9 mouse cellular contexts compared by ENCODE assay signal in genomic region chr5:142350574-142350973, GRCm38 (mm10). TPM values are rescaled to one million over a fixed set of nuclear protein-coding genes. Genes with fewer than 3 reads are reported as not detected.
DNase-seq lines count a peak whose midpoint lies in the region; ATAC-seq and TF ChIP-seq lines count a peak whose summit lies in the region.
"Had no signal": no experiment of that assay in that cellular context is flagged by ENCODE, and none has a peak within 500 bp of the region (broad histone marks: within the 10 kb centered on the region; RNA-seq: fewer than 3 reads in every experiment).

No protein-coding gene starts in this region.

- WGBS in hindbrain, postnatal 0 days, result 62% methylated on average over 5 of the region's 5 CpGs
- 58% methylated on average over 5 of the region's 5 CpGs for WGBS in hindbrain, embryonic 12.5 days
- 56% methylated on average over 5 of the region's 5 CpGs for WGBS in forebrain, embryonic 12.5 days

- intact Hi-C loops in left cerebral cortex, postnatal 36 days (cut with DNase I), result no loop called here

- H3K27me3 ChIP-seq in hindbrain, postnatal 0 days (ENCODE audit: insufficient read depth, low read length), result no peaks in the 10 kb centered on the region
- H3K27me3 ChIP-seq in hindbrain, embryonic 12.5 days, result no peaks in the 10 kb centered on the region
- H3K27me3 ChIP-seq in forebrain, embryonic 12.5 days, result no peaks in the 10 kb centered on the region

- 0 out of 2 replicates have a peak, but pooled peaks cover 2% of the 10 kb centered on the region for H3K9me3 ChIP-seq in hindbrain, postnatal 0 days (ENCODE audit: low read length)
- no peaks in the 10 kb centered on the region for H3K9me3 ChIP-seq in hindbrain, embryonic 12.5 days (replicated peaks)
- H3K9me3 ChIP-seq in forebrain, embryonic 12.5 days, result peaks cover 7% of the 10 kb centered on the region; the same call in 1 of the 2 replicates

- no peaks in the 10 kb centered on the region for H3K36me3 ChIP-seq in hindbrain, postnatal 0 days (ENCODE audit: insufficient read depth, low read length)
- H3K36me3 ChIP-seq in hindbrain, embryonic 12.5 days, result no peaks in the 10 kb centered on the region
- H3K36me3 ChIP-seq in forebrain, embryonic 12.5 days (replicated peaks), result no peaks in the 10 kb centered on the region

- no peak overlapping the region for H3K27ac ChIP-seq in hindbrain, postnatal 0 days
- H3K27ac ChIP-seq in hindbrain, embryonic 12.5 days, result no peak overlapping the region
- H3K27ac ChIP-seq in forebrain, embryonic 12.5 days, result no peak overlapping the region

- ATAC-seq in hindbrain, postnatal 0 days, result no peak
- ATAC-seq in hindbrain, embryonic 12.5 days (ENCODE audit: low FRiP score), result no peak
- ATAC-seq in common myeloid progenitor, adult 5-6 weeks (replicated peaks; ENCODE audit: low read depth, poor library complexity, severe bottlenecking), result 0 out of 2 replicates have a peak, but pooled peaks have one; percentile 36
- ATAC-seq in forebrain, embryonic 12.5 days (ENCODE audit: low FRiP score), result no peak

- no peak overlapping the region for H3K4me3 ChIP-seq in hindbrain, postnatal 0 days (ENCODE audit: low read length)
- no peak overlapping the region for H3K4me3 ChIP-seq in hindbrain, embryonic 12.5 days
- H3K4me3 ChIP-seq in forebrain, embryonic 12.5 days (replicated peaks), result no peak overlapping the region

- TF ChIP-seq CTCF in hindbrain, postnatal 0 days (IDR thresholded peaks at IDR 0.05; ENCODE audit: low read depth), result peak; percentile 38

- H3K4me1 ChIP-seq in hindbrain, postnatal 0 days (ENCODE audit: insufficient read depth, low read length), result no peaks in the 10 kb centered on the region
- no peaks in the 10 kb centered on the region for H3K4me1 ChIP-seq in hindbrain, embryonic 12.5 days
- H3K4me1 ChIP-seq in forebrain, embryonic 12.5 days, result no peaks in the 10 kb centered on the region

- no peak overlapping the region for H3K4me2 ChIP-seq in hindbrain, postnatal 0 days (ENCODE audit: low read depth, low read length)
- H3K4me2 ChIP-seq in hindbrain, embryonic 12.5 days (replicated peaks), result no peak overlapping the region
- no peak overlapping the region for H3K4me2 ChIP-seq in forebrain, embryonic 12.5 days

- DNase-seq in hindbrain, postnatal 0 days (ENCODE audit: low spot score), result peak; percentile 32
- DNase-seq in thymus, postnatal 0 days (ENCODE audit: low spot score), result peak; percentile 45
- DNase-seq in thymus, adult 18-20 months, result no peak
- DNase-seq in right cerebral cortex, postnatal 4 days, result no peak
- DNase-seq in left cerebral cortex, postnatal 36 days (ENCODE audit: low spot score in 2 of 2), result no peak
- DNase-seq: kidney, postnatal 14 days had no signal

- no peak overlapping the region for H3K9ac ChIP-seq in hindbrain, postnatal 0 days (replicated peaks; ENCODE audit: low read length)
- no peak overlapping the region for H3K9ac ChIP-seq in hindbrain, embryonic 12.5 days
- no peak overlapping the region for H3K9ac ChIP-seq in forebrain, embryonic 12.5 days

RNA-seq across cellular contexts. Expression of gene Foxk1, which starts 50.7 kb away (rescaled TPM):
- total RNA-seq in hindbrain, postnatal 0 days (2014; rRNA removed), result 23.3 and 24.0 TPM in 2 replicates
- 4.6 and 6.0 TPM in 2 replicates for polyA plus RNA-seq in hindbrain, postnatal 0 days (2015; fragmentation: Nextera tagmentation; extraction: Ambion mirVana)
- 7.9 and 8.8 TPM in 2 replicates for polyA plus RNA-seq in hindbrain, embryonic 12.5 days (2016; fragmentation: Nextera tagmentation; extraction: Ambion mirVana)
- 2.9 and 5.1 TPM in 2 replicates for polyA plus RNA-seq in thymus, postnatal 0 days (2015; fragmentation: Nextera tagmentation; extraction: Ambion mirVana)
- total RNA-seq in common myeloid progenitor, adult 5-6 weeks (2017), result 8.2 and 11.7 TPM in 2 replicates
- 5.2 and 5.9 TPM in 2 replicates for polyA plus RNA-seq in forebrain, embryonic 12.5 days (2016; fragmentation: Nextera tagmentation; extraction: Ambion mirVana)
- total RNA-seq in left cerebral cortex, postnatal 36 days (2021), result 10 to 100 TPM; 42.4 to 42.5 TPM

Comparison
In these comparisons a context has a peak if more than half of its experiments do, and no peak if none do; other contexts are left out.
1. DNase-seq: peak in hindbrain, postnatal 0 days (single experiment) and thymus, postnatal 0 days (single experiment); none in thymus, adult 18-20 months (0 of 2), right cerebral cortex, postnatal 4 days (single experiment) and left cerebral cortex, postnatal 36 days (0 of 2).